Mouse (Mus musculus): ENCODE measurements around the gene Nudc.

GRCm38 (mm10) chr4:133545272-133546231 lies at the start of gene Nudc:
- TF ChIP-seq CTCF (IDR thresholded peaks at IDR 0.05; ENCODE audit: borderline replicate concordance, insufficient read depth, low read depth, low read length) (no peak), POLR2A (IDR thresholded peaks at IDR 0.05; ENCODE audit: borderline replicate concordance, insufficient read depth, low read length) (peak; percentile 85)
